Mouse (Mus musculus): ENCODE results near the gene Olfr512.

Gene Olfr512

DNA sequence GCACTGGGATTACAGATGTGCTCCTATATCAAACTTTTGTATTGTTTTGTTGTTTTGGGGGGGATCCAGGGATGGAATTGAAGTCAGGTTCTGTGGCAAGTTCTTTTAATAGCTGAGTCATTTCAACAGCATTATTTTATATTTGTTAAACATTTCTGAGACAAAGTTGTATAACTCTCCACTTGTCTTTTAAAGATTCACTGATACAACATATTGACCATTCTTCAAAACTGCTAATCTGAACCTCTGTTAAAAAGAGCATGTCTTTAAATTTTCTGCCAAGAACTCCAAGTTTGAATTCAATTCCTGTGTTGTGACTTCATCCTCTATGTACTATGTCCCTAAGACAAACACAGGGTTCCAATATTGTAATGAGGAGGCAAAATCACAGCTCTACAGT, at the start of gene Olfr512:
Gene Olfr512, plus strand, starts transcription at position 301 of the 400 bp plus-strand sequence.
- no peak for DNase-seq (ENCODE audit: low spot score)

DNA sequence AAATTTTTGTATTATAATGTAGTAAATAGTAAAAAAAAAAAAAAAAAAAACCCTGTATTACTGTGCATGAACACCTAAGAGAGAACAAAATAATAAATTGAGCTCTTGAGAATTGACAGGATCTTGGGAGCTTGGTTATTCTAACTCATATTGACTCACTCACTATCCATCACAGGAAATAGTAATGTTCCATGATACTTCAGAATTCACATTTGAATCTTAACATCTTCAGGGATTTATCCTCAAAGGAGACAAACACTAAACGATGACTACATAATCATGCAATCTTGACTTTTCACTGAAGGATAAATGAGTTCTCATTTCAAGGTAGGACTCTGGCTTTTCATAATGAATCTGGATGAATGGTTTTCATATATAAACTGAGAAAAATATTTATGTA, 47.0 kb upstream of the Olfr512 start, which contains the start of gene Olfr510:
Gene Olfr510, plus strand, starts transcription at position 301 of the 400 bp plus-strand sequence.
- DNase-seq (ENCODE audit: low spot score), result no peak

DNA sequence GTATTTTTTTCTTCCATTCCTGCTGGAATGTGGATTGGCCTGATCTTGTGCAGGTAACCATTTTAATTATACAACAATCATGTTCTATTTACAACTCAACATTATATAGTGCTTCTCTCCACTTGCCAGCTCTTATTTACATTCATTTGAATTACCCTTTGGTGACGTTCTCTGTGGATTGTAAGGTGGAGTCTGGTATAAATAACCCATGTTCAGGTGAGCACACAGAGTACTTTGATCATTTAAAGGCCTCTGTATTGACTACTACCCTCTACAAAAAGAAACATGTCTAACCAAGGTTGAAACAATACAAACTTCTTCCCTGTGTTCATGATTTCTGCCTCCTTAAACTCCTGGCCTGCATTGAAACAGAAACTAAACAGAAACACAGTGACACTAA, 42.1 kb upstream of the Olfr512 start:
- no peak for DNase-seq (ENCODE audit: low spot score)

DNA sequence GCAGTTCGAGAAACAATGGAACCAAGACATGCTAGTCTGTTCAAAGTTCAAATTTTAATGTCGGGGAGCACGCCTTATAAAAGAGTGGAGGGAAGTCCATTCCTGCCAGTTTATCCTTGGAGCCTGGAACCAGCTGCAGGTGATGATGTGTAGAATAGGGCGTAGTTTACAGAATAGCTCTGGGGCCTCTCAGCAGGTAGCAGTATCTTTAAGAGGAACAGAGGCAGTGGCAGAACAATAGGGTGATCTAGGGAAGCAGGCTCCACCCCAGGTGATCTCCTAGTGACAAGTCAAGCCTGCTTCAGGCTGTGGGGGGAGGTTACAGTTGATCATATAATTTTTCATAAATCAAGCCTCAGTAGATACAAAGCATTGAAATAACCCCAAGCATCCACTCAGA, 34.2 kb upstream of the Olfr512 start:
- DNase-seq (ENCODE audit: low spot score), result no peak

DNA sequence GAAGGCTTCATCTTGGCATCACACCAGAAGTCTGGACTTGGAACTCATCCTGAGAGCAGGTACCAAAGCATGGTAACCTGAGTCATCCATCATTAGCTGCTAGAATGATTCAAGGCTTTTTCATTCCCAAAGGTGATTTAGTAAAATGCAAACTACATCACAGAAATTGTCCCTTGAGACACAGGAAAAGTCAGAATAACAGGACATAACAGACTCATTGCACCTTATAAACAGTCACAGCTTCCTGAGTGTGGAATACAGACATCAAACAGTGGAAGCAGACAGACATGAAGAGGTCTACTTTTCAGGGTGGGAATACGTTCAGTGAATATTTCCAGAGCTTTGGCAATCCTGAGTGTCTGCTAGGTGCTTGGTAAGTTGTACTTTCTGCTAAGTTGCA, 37.6 kb downstream of the Olfr512 start, which contains the start of gene Olfr513:
Gene Olfr513, plus strand, starts transcription at position 301 of the 400 bp plus-strand sequence.
- no peak for DNase-seq (ENCODE audit: low spot score)

DNA sequence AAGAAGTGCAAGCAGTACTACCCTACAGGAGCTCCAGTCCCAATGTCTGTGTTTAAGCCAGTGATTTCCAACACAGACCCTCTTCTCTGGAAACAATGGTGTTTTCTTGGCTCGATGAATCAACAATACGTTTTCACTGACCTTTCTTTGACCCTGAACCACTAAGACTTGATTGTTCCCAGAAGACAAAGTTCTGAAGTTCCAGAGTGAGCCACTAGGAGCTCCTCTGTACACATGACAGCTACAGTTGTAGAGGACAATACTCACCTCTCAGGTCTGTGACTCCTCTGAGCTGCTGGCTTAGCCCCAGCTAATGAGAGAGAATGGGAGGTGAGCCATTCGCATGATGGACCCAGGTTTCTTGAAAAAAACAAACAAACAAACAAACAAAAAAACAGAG, 47.3 kb downstream of the Olfr512 start:
- DNase-seq (ENCODE audit: low spot score), result no peak

All from ovary, adult 18-20 months (tissue).